Mouse (Mus musculus) layer of hippocampus, adult 2 months (tissue): ENCODE results near the gene Nkx6-2. TPM values are rescaled to one million over a fixed set of nuclear protein-coding genes. Genes with fewer than 3 reads are reported as not detected.

Experiments used
- DNase-seq, 2 experiments: peaks; one replicate each; pipeline ENCODE4 v3.0.0; 2022; ENCODE audit warnings: low spot score in 2 of 2
- H3K27ac ChIP-seq: fragments of 200-600 bp; 2 replicates; pipeline ENCODE4 v1.8.1; 2022
- H3K4me3 ChIP-seq: fragments of 200-600 bp; 2 replicates; pipeline ENCODE4 v1.8.1; 2022; ENCODE audit warnings: mild to moderate bottlenecking
- CTCF ChIP-seq: fragments of 200-600 bp; conservative IDR thresholded peaks from 2 replicates; pipeline ENCODE4 v1.8.1; 2022; ENCODE audit warnings: antibody characterized with exemption, mild to moderate bottlenecking, moderate library complexity
- total RNA-seq, 2 experiments: library from RNA; stranded (reverse); gene quantifications; 2 replicates each; pipeline ENCODE4 v1.2.3; 2021

Nkx6-2 gene
- total RNA-seq, 2 experiments from 2014 or later, result 8.0 to 8.2 TPM

DNA sequence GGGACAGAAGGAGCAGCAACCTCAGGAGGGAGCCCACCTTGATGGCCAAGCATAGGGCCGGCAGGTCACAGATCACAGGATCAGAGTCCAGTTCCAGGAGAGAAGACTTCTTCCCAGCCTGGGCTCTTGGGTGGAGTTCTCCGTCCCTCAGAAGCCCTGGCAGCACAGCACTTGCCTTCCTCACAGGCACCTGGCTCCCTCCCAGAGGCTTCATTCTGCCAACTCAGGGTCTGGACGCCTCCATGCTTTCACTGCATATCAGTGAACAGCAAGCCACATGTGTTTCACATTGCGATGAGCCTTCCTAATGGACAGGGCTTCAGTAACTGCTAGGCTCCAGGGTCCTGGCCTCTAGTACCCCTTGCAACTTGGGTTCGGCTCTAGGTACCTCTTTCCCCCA lies 46.3 kb downstream of the Nkx6-2 start:
- DNase-seq, result no peak
- no peak for TF ChIP-seq CTCF
- Histone ChIP-seq H3K27ac (no peak overlapping the region), H3K4me3 (no peak overlapping the region)

DNA sequence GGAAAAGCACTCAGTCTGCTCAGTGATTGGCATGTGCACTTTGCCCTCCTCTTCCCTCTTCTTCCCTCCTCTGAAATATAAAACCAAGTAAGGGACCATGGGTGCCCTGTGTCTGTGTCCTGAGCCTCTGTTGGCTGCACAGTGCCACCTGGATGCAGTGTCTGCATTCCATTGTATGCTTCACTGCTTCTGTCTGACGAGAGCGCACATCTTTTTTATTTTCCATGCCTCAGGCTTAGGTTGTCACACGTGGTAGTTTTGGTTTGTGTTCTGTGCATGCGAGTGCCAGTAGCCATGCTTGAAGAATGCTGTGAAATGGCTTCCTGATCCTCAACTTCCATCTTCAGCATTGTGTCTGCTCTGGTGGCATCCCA lies 51.2 kb downstream of the Nkx6-2 start:
- no peak overlapping the region for H3K4me3 ChIP-seq
- no peak for DNase-seq
- H3K27ac ChIP-seq, result no peak overlapping the region
- no peak for TF ChIP-seq CTCF

DNA sequence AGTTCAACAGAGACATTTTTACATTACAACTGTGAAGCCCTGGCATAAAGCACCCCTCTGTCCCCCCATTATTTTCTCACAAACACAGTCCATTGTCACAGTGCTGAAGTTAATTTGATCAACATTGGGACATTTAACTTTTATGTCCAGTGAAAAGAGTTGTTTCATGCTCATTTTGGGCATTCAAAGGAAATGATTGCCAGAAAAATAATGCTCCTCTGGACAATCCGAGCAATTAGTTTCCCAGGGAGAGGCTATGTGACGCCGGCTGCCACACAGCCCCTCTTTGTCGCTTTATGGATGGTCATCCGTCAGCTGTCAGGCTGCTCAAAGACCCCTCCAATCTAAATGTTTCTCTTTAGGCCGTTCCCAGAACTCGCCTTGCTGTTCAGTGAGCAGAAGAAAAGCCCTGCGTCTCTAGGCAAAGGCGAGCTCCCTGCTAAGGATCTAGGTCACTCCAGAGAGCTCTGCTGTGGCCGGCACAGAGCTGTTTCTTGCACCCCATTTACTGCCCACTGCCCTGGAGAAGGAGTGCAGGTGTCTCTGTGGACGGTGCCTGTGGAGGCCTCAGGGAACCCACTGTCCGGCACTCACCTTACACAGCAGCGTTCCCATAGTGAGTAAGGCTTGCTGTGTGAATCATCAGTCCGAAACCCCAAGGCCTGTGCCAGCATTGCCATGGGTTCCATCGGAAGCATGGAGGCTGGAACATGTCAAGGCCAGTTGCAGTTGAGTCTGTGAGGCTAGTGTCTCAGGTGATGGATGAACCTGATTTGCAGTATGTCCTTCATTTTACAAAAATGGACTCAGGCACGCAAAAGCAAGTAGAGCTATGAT lies 51.8 kb downstream of the Nkx6-2 start:
- H3K4me3 ChIP-seq, result no peak overlapping the region
- H3K27ac ChIP-seq, result peak overlapping the region; percentile 47; the same call in 1 of the 2 replicates
- peak in 1 of 2 experiments; percentile 17 for DNase-seq
- no peak for TF ChIP-seq CTCF

Other genes with a start within 250 kb of the Nkx6-2 start
- 10 to 100 TPM; 39.2 to 41.1 TPM for gene Inpp5a, start 193.7 kb downstream of the Nkx6-2 start, total RNA-seq
- 1 to 10 TPM; 2.2 to 2.5 TPM for gene Cfap46, start 101.0 kb upstream of the Nkx6-2 start, total RNA-seq